Mouse (Mus musculus) intestine, embryonic 16.5 days (tissue): ENCODE measurements around the gene Cc2d2a. TPM values are rescaled to one million over a fixed set of nuclear protein-coding genes. Genes with fewer than 3 reads are reported as not detected.

ENCODE experiments used
- ATAC-seq: fragments of 200-750 bp; cut with Nextera tagmentation; 2 replicates; pipeline ENCODE4 v1.8.0; 2017; ENCODE audit warnings: moderate TSS enrichment, moderate library complexity
- H3K27ac ChIP-seq: fragments of 300-500 bp; sonication (generic); 2 replicates; pipeline ENCODE4 v1.5.1; 2014; ENCODE audit warnings: mild to moderate bottlenecking, low read length
- H3K27me3 ChIP-seq: fragments of 300-500 bp; sonication (generic); replicated peaks from 2 replicates; pipeline ENCODE4 v1.6.1; 2014; ENCODE audit warnings: low read length, control low read depth, mixed read lengths; ENCODE audit not compliant: control insufficient read depth, insufficient read depth
- H3K36me3 ChIP-seq: fragments of 300-500 bp; sonication (generic); 2 replicates; pipeline ENCODE4 v1.6.1; 2014; ENCODE audit warnings: low read length, control low read depth; ENCODE audit not compliant: control insufficient read depth, insufficient read depth
- H3K4me1 ChIP-seq: fragments of 300-500 bp; sonication (generic); 2 replicates; pipeline ENCODE4 v1.6.1; 2014; ENCODE audit warnings: low read length, control low read depth, mixed read lengths; ENCODE audit not compliant: control insufficient read depth, insufficient read depth
- H3K4me2 ChIP-seq: fragments of 300-500 bp; sonication (generic); 2 replicates; pipeline ENCODE4 v1.6.1; 2014; ENCODE audit warnings: low read depth, low read length, control low read depth
- H3K4me3 ChIP-seq: fragments of 300-500 bp; sonication (generic); 2 replicates; pipeline ENCODE4 v1.5.1; 2014; ENCODE audit warnings: mild to moderate bottlenecking, low read length
- H3K9ac ChIP-seq: fragments of 300-500 bp; sonication (generic); 2 replicates; pipeline ENCODE4 v1.6.1; 2014; ENCODE audit warnings: low read depth, low read length
- H3K9me3 ChIP-seq: fragments of 300-500 bp; sonication (generic); 2 replicates; pipeline ENCODE4 v1.6.1; 2016; ENCODE audit warnings: low read length, control low read depth; ENCODE audit not compliant: control insufficient read depth
- WGBS: fragments of 180-500 bp; shearing (Covaris S2); extraction: QIAGEN DNeasy Blood & Tissue Kit; methylation state at CpG from one replicate; pipeline ENCODE4 v1.1.7; 2014; 5-methylcytosine and 5-hydroxymethylcytosine counted together
- polyA plus RNA-seq: library from polyadenylated mRNA; unstranded; fragments of >200 nt; fragmentation: Nextera tagmentation; extraction: Ambion mirVana; gene quantifications from 2 replicates; pipeline ENCODE4 v1.2.1, GENCODE M21; 2015

The Cc2d2a gene
- polyA plus RNA-seq, 1 experiment from 2014 or later, result 8.7 TPM

DNA sequence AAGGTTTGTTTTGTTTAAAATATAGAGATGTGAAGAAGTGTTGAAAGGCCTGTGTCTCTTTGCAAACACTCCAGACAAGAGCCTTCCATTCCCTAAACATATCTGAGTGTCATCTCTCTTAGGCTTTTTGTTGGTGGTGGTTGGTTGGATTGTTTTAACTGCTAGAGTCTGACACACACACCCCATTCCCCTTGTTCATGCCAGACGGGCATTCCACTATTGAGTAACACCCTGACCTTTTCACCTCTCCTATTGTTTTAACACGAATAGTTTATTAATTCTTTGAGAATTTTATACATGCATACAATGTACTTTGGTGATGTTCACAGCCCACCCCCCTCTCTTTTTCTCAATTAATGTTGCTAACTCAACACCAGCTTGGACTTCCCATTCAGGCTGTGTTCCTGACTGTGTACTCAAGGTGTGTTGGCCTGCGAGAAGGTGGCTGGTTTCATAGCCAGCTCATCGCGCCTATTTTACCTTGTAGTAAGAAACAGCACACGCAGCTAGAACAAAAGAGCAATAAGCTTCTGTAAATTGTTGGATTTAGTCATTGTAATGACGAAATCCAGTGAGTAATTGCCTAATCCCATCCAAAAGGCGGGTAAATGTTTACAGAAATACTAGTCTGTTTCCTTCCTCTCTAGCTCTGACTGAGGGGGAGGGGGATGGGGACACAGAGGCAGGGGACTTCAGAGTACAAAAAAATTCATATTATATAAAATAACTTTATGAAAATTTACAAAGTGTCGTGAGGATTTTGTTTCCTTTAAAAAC is 126.0 kb downstream of the Cc2d2a start:
- 56% methylated on average over 9 of the region's 9 CpGs for WGBS
- H3K36me3 ChIP-seq, result no peaks in the 10 kb centered on the region
- no peak for ATAC-seq
- no peak overlapping the region for H3K4me3 ChIP-seq
- no peaks in the 10 kb centered on the region for H3K4me1 ChIP-seq
- H3K9me3 ChIP-seq, result no peaks in the 10 kb centered on the region
- no peak overlapping the region for H3K4me2 ChIP-seq
- no peak overlapping the region for H3K27ac ChIP-seq
- H3K9ac ChIP-seq, result no peak overlapping the region
- H3K27me3 ChIP-seq, result no peaks in the 10 kb centered on the region

Other genes starting within 250 kb of the Cc2d2a start
- 4.1 and 4.8 TPM in 2 replicates for gene C1qtnf7, start 146.8 kb upstream of the Cc2d2a start, polyA plus RNA-seq
- 1.1 and 2.9 TPM in 2 replicates for gene Bst1, start 156.5 kb downstream of the Cc2d2a start, polyA plus RNA-seq
- gene Fbxl5, start 159.3 kb downstream of the Cc2d2a start, polyA plus RNA-seq, result 57.1 and 59.9 TPM in 2 replicates
- 12.6 and 14.4 TPM in 2 replicates for gene Cd38, start 206.2 kb downstream of the Cc2d2a start, polyA plus RNA-seq